Mouse (Mus musculus) CH12.LX (cell line): Measurements from ENCODE around the gene Ythdf2. TPM values are rescaled to one million over a fixed set of nuclear protein-coding genes. Genes with fewer than 3 reads are reported as not detected.

ENCODE experiments used
- DNase-seq: peaks from one replicate; pipeline ENCODE4 v3.0.0-alpha.2; 2013; ENCODE audit errors: extremely low read depth
- H3K27ac ChIP-seq: 2 replicates; pipeline ENCODE4 v1.5.1; 2012; ENCODE audit warnings: low read depth, mild to moderate bottlenecking, control low read depth, moderate library complexity; ENCODE audit not compliant: insufficient read depth
- H3K27me3 ChIP-seq: replicated peaks from 2 replicates; pipeline ENCODE3; 2012; ENCODE audit warnings: inconsistent platforms
- H3K36me3 ChIP-seq, 2 experiments: replicated peaks in 1 of 2; 2 replicates each; pipeline versions ENCODE3 to v1.6.1; 2012; ENCODE audit warnings: inconsistent platforms in 1 of 2, low read length in 1 of 2, mild to moderate bottlenecking in 1 of 2, mixed read lengths in 1 of 2, moderate library complexity in 1 of 2; ENCODE audit not compliant: control insufficient read depth in 1 of 2, insufficient read depth in 1 of 2
- H3K4me1 ChIP-seq, 2 experiments: 2 replicates each; pipeline ENCODE4 v1.6.1; 2012; ENCODE audit warnings: inconsistent platforms in 1 of 2, moderate library complexity in 1 of 2; ENCODE audit not compliant: insufficient read depth in 2 of 2, control insufficient read depth in 1 of 2
- H3K4me2 ChIP-seq: 2 replicates; pipeline ENCODE4 v1.6.1; 2012; ENCODE audit warnings: low read depth, mild to moderate bottlenecking, control low read depth; ENCODE audit not compliant: poor library complexity, insufficient read depth, severe bottlenecking
- H3K4me3 ChIP-seq, 3 experiments: fragments of 150-350 bp in 1 of 3; sonication (generic) in 1 of 3; replicated peaks in 1 of 3; 2 replicates each; pipeline versions ENCODE3 to v1.5.1; 2011 to 2012; ENCODE audit warnings: low read depth in 2 of 3, low read length in 2 of 3, mild to moderate bottlenecking in 2 of 3, moderate library complexity in 2 of 3, control low read depth in 1 of 3, improper control_type of control experiment in 1 of 3, inconsistent platforms in 1 of 3, mixed read lengths in 1 of 3; ENCODE audit not compliant: poor library complexity in 1 of 3
- H3K79me2 ChIP-seq: replicated peaks from 2 replicates; pipeline ENCODE4 v1.6.1; 2012; ENCODE audit warnings: mild to moderate bottlenecking, moderate library complexity; ENCODE audit not compliant: control insufficient read depth, poor library complexity, insufficient read depth, severe bottlenecking; ENCODE audit errors: extremely low read depth
- H3K9ac ChIP-seq: 2 replicates; pipeline ENCODE4 v1.6.1; 2012; ENCODE audit warnings: low read depth, mild to moderate bottlenecking, control low read depth, moderate library complexity; ENCODE audit not compliant: insufficient read depth
- H3K9me3 ChIP-seq: replicated peaks from 2 replicates; pipeline ENCODE3; 2012; ENCODE audit warnings: low read length, inconsistent platforms, mixed read lengths
- BHLHE40 ChIP-seq: IDR thresholded peaks from 2 replicates; pipeline ENCODE4 v1.6.1; 2011; ENCODE audit warnings: mild to moderate bottlenecking, low read depth, low read length, improper control_type of control experiment
- CHD1 ChIP-seq: IDR thresholded peaks from 2 replicates; pipeline ENCODE4 v1.6.1; 2012; ENCODE audit warnings: low read depth, low read length, improper control_type of control experiment, inconsistent platforms
- CHD2 ChIP-seq: IDR thresholded peaks from 2 replicates; pipeline ENCODE4 v1.6.1; 2011; ENCODE audit warnings: low read length, improper control_type of control experiment
- CTCF ChIP-seq, 2 experiments: IDR thresholded peaks in 1 of 2; conservative IDR thresholded peaks in 1 of 2; 2 replicates each; pipeline ENCODE4 v1.5.1; 2011 to 2012; ENCODE audit warnings: low read depth in 2 of 2, low read length in 2 of 2, improper control_type of control experiment in 1 of 2, inconsistent platforms in 1 of 2, mild to moderate bottlenecking in 1 of 2, moderate library complexity in 1 of 2
- E2F4 ChIP-seq: IDR thresholded peaks from 2 replicates; pipeline ENCODE4 v1.6.1; 2011; ENCODE audit warnings: low read depth, low read length, improper control_type of control experiment; ENCODE audit not compliant: insufficient replicate concordance
- GABPA ChIP-seq: IDR thresholded peaks from 2 replicates; pipeline ENCODE4 v1.6.1; 2012; ENCODE audit warnings: low read depth, low read length, improper control_type of control experiment, inconsistent platforms; ENCODE audit not compliant: insufficient replicate concordance
- IRF4 ChIP-seq: IDR thresholded peaks from 2 replicates; pipeline ENCODE4 v1.6.1; 2014; ENCODE audit warnings: low read depth, mild to moderate bottlenecking, inconsistent platforms, low read length, improper control_type of control experiment
- JUN ChIP-seq: IDR thresholded peaks from 2 replicates; pipeline ENCODE4 v1.6.1; 2011; ENCODE audit warnings: low read depth, mild to moderate bottlenecking, low read length, improper control_type of control experiment, moderate library complexity; ENCODE audit not compliant: insufficient read depth
- JUND ChIP-seq: conservative IDR thresholded peaks from 2 replicates; pipeline ENCODE4 v1.6.1; 2011; ENCODE audit warnings: low read depth, low read length, improper control_type of control experiment
- MAZ ChIP-seq: IDR thresholded peaks from 2 replicates; pipeline ENCODE4 v1.6.1; 2012; ENCODE audit warnings: low read depth, mild to moderate bottlenecking, inconsistent platforms, low read length, improper control_type of control experiment, moderate library complexity
- POLR2A ChIP-seq: IDR thresholded peaks from 2 replicates; pipeline ENCODE4 v1.6.1; 2011; ENCODE audit warnings: low read depth, mild to moderate bottlenecking, improper control_type of control experiment, low read length
- USF2 ChIP-seq: conservative IDR thresholded peaks from 2 replicates; pipeline ENCODE4 v1.6.1; 2011; ENCODE audit warnings: low read depth, low read length, improper control_type of control experiment
- ZKSCAN1 ChIP-seq: IDR thresholded peaks from 2 replicates; pipeline ENCODE4 v1.6.1; 2012; ENCODE audit warnings: low read depth, inconsistent platforms, low read length, improper control_type of control experiment, borderline replicate concordance
- dilution Hi-C: fragments of 300-500 bp; cut with MboI; formaldehyde crosslinking; loops from 2 replicates; pipeline ENCODE4 v1.14.3; 2020; ENCODE audit warnings: low sequenced_read_pairs; ENCODE audit not compliant: extremely low pct_unique_long_range_greater_than_20kb, extremely low pct_ligation_motif_present
- in situ Hi-C: fragments of 300-500 bp; cut with MboI; formaldehyde crosslinking; loops from 3 replicates; pipeline ENCODE4 v1.14.3; 2019; ENCODE audit warnings: low sequenced_read_pairs, low pct_ligation_motif_present, low pct_unique_long_range_greater_than_20kb, mixed read lengths
- polyA plus RNA-seq: library from polyadenylated mRNA; unstranded; fragments of >175 nt; gene quantifications from 2 replicates; pipeline ENCODE4 v1.2.1, GENCODE M21; 2012; ENCODE audit warnings: low read depth; ENCODE audit not compliant: insufficient read length
- total RNA-seq, 2 experiments: library from RNA; depleted of rRNA; stranded (reverse); fragments of 300-350 nt in 1 of 2; fragments of >200 nt in 1 of 2; gene quantifications; 2 replicates each; pipeline ENCODE4 v1.2.3; 2012 to 2014

Gene Ythdf2
- total and polyA plus RNA-seq, 3 experiments: 51.6 to 78.3 (median 56.5) TPM

- H3K79me2 ChIP-seq: no peaks in the 10 kb centered on the region
- in situ Hi-C loops: no loop called here
- peaks cover 0 to 4% of the 10 kb centered on the region in 2 experiments; a peak in 2 of 4 replicates for H3K4me1 ChIP-seq
- H3K27me3 ChIP-seq: no peaks in the 10 kb centered on the region
- H3K4me3 ChIP-seq: no peak overlapping the region
- no peak overlapping the region for H3K27ac ChIP-seq
- no peak for TF ChIP-seq E2F4
- dilution Hi-C loops: no loop called here
- no peak overlapping the region for H3K4me2 ChIP-seq
- no peaks in the 10 kb centered on the region for H3K36me3 ChIP-seq
- H3K9ac ChIP-seq: no peak overlapping the region
- H3K9me3 ChIP-seq: peaks cover 4% of the 10 kb centered on the region
- no peak for DNase-seq
Observed at GRCm38 (mm10) chr4:132167436-132167835, 44.7 kb downstream of the Ythdf2 start.

- DNase-seq: no peak
- H3K9ac ChIP-seq: no peak overlapping the region
- peaks cover 4% of the 10 kb centered on the region for H3K9me3 ChIP-seq
- H3K27me3 ChIP-seq: no peaks in the 10 kb centered on the region
- H3K36me3 ChIP-seq: no peaks in the 10 kb centered on the region
- in situ Hi-C loops: no loop called here
- H3K4me1 ChIP-seq: peaks cover 0 to 4% of the 10 kb centered on the region in 2 experiments; a peak in 2 of 4 replicates
- H3K4me3 ChIP-seq: no peak overlapping the region
- no peak for TF ChIP-seq JUND
- no peak for TF ChIP-seq CHD2
- no peak for TF ChIP-seq E2F4
- TF ChIP-seq BHLHE40: no peak
- no peak for TF ChIP-seq USF2
- no peak for TF ChIP-seq IRF4
- TF ChIP-seq ZKSCAN1: no peak
- TF ChIP-seq MAZ: no peak
- no peak for TF ChIP-seq GABPA
- no peak for TF ChIP-seq JUN
- TF ChIP-seq CHD1: no peak
- TF ChIP-seq POLR2A: no peak
- TF ChIP-seq CTCF (conservative IDR thresholded peaks at IDR 0.05 in 1 of 2, IDR thresholded peaks at IDR 0.05 in 1 of 2; ENCODE audit: low read depth in 2 of 2, low read length in 2 of 2): no peak
- no peak overlapping the region for H3K27ac ChIP-seq
- dilution Hi-C loops: no loop called here
- no peaks in the 10 kb centered on the region for H3K79me2 ChIP-seq
- H3K4me2 ChIP-seq: no peak overlapping the region
Observed at GRCm38 (mm10) chr4:132166350-132167290, 45.5 kb downstream of the Ythdf2 start.
